Mouse (Mus musculus) layer of hippocampus, postnatal 14 days (tissue): ENCODE measurements around the gene Col26a1. TPM values are rescaled to one million over a fixed set of nuclear protein-coding genes. Genes with fewer than 3 reads are reported as not detected.

ENCODE experiments used
- DNase-seq, 2 experiments: peaks; one replicate each; pipeline ENCODE4 v3.0.0; 2021 to 2022; ENCODE audit warnings: low spot score in 2 of 2, mixed read lengths in 1 of 2
- long read RNA-seq, 2 experiments: library from polyadenylated mRNA; stranded (forward); transcript quantifications; one replicate each; pipeline ENCODE4 v2.0.0; 2021
- total RNA-seq, 2 experiments: library from RNA; stranded (reverse); gene quantifications; 2 replicates each; pipeline ENCODE4 v1.2.3; 2021

The Col26a1 gene
- total RNA-seq, result 10 to 100 TPM; 12.0 to 13.8 TPM
- long read RNA-seq, experiment 1, partial matches to known transcripts, result 0 of 3 reads
- long read RNA-seq, experiment 1, other reads (novel, unspliced or antisense), result 1 of 3 reads
- long read RNA-seq, experiment 2, partial matches to known transcripts, result 0 of 7 reads
- long read RNA-seq, experiment 2, other reads (novel, unspliced or antisense), result 4 of 7 reads

DNA sequence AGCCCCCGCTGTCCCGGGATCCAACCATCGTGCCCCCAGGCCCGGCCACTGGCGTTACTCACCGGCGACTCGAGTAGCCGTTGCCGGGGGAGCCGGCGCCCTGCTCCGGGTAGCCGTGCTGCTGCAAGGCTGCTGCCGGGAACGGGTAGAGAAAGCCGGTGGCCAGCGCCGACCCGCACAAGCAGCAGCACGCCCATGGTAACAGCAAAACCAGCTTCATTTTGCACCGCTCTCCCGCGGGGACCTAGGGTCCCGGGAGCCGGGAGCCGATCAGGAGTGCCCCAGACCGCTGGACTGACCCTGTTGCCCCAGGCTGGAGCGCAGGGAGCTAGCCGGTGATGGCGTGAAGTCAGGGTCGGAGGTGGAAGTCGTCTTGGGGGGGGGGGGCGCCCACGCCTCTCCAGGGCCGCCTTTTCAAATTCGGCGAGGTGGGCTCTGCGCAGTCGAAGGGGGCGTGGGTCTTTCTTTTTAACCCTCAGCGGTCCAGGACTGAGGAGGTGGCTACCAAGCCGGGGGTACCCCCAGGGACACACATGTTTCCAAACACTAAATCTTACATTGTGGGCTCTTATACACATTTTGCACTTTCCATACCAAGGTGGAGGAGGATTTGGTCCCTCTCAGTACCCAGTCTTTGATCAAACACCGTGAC, at the start of gene Col26a1:
Col26a1 (minus strand) TSS at position 422 of the 652 bp plus-strand sequence.
- DNase-seq, result no peak

- DNase-seq, result no peak
These were observed 48.9 kb upstream of the Col26a1 start for GRCm38 (mm10) chr5:136931896-136932295.

DNA sequence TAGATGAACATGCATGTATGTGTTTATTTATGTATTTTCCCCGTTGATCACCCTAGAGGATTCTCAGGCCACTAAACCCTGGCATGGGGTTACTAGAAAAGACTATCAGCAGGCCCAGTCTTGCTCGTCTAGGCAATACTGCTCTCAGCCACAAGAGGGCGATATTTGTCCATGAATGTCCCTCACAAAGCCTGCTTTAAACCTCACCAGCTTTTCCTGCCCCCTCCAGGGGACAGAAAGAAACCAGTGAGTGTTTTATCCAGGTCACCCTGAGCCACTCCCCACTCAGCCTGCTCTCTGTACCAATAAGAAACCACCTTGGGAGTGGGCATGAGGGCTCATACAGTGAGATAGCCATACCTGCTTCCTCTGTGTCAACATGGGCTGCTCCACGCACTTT, 46.1 kb upstream of the Col26a1 start:
- peak; percentile 81 to 88 for DNase-seq

DNA sequence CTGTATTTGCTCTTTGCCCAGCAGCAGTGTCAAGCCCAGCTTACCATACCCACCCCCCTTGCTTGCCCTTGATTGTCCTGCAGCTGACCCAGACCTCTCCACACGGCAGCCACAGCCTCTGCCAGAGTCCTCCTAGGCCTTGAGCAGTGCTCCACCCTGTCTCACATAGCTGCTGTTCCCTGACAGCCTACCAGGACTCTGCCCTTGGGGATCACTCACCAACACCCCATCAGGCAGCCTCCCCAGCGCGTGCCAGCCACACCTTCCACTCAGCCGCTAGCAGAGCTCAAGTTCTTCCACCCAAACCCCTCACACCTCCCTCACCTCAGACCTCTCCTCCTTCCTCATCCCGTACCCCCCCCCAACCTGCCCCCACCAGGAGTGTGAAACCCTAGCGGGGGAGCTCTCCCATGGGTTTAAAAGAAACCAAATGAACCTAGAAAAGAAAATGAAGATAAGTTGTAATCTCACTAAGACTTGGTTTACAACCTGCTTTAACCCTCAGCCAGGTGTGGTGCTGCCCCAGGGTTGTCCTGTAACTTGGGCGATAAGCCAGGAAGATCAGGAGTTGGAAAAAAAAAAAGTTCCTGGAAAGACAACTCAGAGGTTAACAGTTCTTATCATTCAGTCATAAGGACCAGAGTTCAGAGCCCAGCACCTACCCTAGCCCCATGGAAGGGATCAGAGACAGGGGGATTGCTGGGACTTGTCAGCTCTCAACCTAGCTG, 40.9 kb upstream of the Col26a1 start:
- DNase-seq, result no peak

DNA sequence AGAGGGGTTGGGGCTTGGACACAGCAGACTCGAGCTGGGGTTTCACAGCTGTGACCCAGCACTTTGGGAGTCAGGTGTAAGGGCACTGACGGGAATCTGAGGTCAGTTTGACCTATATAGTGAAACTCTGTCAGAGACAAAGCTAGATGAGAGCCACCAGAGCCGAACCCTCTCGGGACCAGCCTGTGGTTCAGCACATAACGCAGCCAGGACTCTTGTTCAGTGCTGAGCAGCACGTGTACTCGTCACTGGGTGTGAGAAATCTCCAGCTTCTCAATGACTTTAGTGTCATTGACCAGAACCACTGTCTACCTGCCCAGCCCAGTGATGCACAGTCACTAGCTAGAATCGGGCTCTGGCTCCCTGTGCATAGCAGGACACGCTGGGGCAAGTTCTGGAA, 39.8 kb upstream of the Col26a1 start:
- DNase-seq, result no peak

DNA sequence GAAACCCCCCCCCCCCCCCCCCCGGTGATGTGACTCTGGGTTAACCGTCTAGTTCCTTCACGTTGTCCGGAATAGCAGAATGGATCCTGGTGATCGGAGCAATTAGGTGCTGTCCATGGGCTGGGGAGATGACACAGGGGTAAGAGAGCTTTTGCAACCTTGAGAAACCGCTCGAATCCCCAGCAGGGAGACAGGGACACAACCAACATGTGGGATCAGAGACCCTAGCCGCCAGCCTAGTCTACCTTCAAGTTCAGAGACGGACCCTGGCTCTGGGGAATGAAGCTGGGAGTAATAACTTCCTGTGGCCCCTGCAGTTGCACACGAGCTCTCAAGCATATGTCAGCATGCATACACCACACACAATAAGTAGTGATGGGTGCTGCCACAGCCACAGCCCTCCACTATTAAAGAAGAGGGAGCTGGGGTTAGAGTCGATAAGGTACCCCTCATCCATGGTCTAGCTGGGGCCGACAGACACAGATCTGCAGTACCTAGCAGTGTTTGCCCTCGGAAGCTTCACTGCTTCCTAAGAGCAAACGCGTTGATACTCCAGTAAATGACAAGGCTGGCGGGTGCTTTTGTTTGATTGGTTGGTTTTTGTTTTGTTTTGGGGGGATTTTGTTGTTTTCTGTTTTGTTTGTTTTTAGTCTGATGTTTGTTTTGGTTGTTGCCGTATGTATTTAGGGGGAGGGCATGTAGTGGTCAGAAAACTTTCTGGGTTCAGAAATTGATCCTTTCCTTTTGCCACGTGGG, 36.7 kb upstream of the Col26a1 start:
- DNase-seq, result no peak

DNA sequence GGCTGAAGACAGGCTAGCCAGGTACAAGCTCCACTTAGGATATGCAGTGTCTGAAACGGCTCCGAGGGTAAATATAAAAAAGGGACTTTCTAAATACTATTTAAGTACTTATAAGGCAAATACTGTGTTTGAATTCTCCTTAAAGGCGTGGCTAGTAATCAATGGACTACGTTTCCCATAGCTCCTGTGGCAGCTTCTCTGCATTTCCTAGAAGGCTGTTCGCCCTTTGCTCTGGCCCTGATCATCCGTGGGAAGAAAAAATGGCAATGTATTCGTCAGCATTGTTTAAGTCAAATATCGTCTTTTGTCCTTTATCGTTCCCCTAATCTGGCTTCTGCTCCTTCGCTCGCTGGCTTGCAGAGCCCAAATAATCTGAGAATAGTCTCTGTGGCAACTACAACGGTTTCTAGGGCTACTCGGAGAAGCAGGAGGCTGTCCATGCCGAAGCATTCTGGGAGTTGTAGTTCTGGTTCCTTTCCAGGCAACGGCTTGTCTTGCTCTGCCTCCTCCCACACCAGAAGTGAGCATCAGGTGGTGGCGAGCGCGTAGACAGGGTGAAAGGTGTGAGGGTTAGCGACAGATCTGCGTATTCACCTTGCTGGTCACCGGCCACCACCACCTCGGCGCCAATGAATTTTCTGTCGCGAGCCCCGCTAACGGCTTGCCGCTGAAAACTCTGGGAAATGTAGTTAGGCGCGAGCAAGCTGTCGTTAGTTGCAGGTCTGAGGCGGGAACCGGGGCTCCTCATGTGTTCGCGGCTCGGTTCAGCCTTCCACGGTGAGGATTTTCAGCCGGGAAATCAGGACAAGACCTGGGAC, 35.9 kb upstream of the Col26a1 start:
- peak; percentile 88 to 90 for DNase-seq

- no peak for DNase-seq
These were observed 34.7 kb upstream of the Col26a1 start for GRCm38 (mm10) chr5:136917613-136918242.

DNA sequence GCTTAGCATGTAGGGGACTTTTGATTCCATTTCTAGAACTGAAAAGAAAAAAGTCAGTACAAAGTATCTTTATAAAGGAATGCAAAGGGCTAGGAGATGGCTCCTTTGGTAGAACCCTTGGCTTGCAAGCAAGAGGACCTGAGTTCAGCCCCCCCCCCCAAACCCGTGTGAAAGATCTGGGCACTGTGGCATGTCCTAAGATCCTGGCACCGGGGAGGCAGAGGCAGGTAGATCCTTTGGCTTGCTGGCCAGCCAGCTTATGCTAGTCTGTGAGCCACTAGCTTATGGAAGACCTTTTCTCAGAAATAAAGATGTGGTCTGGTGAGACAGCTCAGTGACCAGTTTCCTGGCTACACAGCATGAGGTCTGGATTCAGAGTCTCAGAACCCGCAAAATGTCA, 31.2 kb upstream of the Col26a1 start:
- DNase-seq, result no peak

- DNase-seq, result peak; percentile 86 to 96
These were observed 25.2 kb upstream of the Col26a1 start, which contains the start of gene Ift22 for GRCm38 (mm10) chr5:136907991-136908857. Gene Ift22 (plus strand): TSS chr5:136908150.

- no peak for DNase-seq
These were observed 24.6 kb upstream of the Col26a1 start for GRCm38 (mm10) chr5:136907587-136907986.

GRCm38 (mm10) chr5:136905630-136906029, 22.6 kb upstream of the Col26a1 start:
- no peak for DNase-seq

DNA sequence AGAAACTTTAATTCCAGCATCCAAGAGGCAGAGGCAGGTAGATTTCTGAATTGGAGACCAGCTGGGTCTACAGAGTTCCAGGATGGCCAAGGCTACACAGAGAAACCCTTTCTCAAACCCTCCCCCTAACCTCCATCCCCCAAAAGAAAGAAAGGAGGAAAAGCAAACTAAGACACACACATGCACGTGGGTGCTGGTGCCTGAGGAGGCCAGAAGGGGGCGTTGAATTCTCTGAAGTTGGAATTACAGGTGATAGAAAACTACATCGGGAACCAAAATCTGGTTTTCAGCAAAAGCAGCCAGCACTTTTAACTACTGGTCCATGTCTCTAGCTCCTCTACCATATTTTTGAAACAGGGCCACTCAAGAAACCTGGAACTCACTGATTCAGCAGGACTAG, 21.6 kb upstream of the Col26a1 start:
- DNase-seq, result no peak

- no peak for DNase-seq
These were observed 12.5 kb upstream of the Col26a1 start for GRCm38 (mm10) chr5:136895529-136895963.

GRCm38 (mm10) chr5:136894840-136895528, 12.0 kb upstream of the Col26a1 start:
- DNase-seq, result no peak

DNA sequence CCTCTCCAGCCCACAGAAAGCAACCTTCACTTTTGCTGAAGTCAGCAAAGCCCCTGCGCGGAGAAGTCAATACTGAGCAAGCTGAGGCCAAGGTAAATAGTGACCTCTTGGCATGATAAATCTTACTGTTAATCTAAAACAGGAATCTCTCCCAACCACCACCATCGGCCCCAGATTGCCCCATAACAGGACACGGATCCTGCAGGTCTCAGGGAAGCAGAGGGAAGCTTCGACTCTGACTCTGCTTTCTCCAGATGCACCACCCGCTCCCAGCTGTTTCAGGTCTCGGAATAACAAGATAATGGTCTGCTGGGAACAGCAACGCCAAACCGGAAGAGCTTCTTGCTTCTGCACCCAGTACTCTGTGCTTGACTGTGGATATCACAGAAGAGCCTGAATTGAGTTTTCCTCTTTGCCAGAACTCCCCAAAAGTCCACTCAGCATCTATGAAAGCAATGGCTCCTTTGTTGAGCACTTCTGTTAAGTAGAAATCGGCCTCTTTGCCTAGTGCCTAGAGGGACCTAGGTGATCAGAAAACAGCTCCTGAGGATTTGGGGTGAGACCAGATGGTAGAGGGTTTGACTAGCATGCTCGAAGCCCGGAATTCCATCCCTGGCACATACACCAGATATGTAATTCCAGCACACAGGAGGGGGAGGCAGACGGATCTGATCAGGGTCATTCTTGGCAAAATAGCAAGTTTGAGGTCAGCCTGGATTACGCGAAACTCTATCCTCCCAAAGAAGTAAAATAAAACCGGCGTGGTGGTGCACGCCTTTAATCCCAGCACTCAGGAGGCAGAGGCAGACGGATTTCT, 5.7 kb upstream of the Col26a1 start:
- DNase-seq, result no peak

DNA sequence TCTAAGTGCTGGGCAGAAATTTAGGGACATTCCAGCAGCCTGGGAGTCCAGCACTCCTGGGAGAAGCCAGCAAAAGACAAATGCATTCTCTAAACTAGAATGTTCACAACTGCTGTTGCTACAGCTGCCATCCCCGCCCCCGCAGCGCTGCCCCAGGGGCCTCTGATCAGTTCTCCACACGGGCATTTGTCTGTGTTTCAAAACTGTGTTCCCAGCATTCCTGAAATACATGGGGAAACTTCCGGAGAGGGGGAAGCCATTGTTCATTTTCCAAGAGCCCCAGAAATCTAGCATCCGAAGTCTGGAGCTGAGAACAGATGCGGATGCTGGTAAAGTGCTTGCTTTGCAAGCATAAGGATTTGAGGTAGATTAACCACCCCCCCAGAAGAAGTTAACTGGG, 3.9 kb upstream of the Col26a1 start:
- DNase-seq, result no peak
